Mouse (Mus musculus) urinary bladder, postnatal 10 days (tissue): ENCODE results near the gene Nckap5.

Experiments
- DNase-seq: peaks from one replicate; pipeline ENCODE4 v3.0.0; 2022; ENCODE audit warnings: low spot score

The Nckap5 gene

GRCm38 (mm10) chr1:126360531-126361220 lies 469.9 kb downstream of the Nckap5 start:
- no peak for DNase-seq

- no peak for DNase-seq
Measured at GRCm38 (mm10) chr1:126360111-126360510, 470.5 kb downstream of the Nckap5 start.

DNA sequence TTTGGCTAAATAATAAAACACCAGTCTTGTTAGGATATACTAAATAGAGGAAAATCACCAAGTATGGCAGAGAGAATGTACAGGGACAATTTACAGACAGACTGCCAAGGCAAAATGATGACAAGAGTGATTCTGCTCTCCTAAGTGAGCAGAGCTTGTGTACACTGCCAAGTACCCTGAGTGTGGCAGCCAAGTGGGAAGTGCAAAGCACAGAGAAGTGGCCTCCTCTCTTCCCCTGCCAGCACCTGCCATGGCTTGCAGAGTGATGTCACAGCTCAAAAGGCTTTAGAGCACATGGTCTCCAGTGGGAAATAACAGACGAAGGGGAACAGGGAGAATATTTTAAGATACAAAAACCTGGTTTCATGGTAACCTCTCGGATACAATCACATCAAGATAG lies 488.8 kb downstream of the Nckap5 start:
- DNase-seq, result no peak

DNA sequence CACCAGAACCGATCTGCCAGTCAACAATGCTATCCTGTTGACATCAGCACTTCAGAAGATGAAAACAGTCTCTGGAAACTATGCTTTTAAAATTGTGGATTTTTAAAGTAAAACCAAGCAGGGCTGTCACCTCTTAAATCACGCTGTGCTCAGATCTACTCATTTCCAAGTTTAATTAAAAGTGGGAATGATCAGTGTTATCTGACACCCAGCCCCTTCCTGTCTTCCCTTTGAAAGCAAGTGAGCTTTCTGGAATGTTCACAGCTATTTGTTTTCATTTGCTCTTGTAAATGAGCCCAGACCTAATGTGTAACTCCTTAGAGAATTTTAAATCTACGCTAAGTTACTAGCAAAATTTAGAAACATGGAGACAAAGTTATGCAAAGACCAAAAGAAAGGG lies 491.3 kb downstream of the Nckap5 start:
- no peak for DNase-seq

DNA sequence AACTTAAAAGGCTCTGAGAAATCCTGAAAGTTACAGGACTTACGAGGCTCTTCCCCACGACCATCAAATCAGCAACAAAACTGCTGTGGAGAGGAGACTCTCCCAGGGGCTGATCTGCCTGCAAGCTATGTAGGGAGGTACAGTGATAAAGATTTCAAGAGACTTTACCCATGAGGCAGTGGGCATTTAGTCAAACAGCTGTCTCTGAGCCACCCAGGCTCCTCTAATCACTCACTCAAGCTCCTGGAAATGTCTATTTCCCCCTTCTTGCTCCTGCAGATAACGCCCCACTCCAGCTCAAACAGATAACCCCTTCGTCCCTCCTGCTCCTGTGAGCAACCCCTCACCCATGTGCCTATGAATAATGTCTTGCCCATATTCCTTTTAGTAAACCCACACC lies 496.4 kb downstream of the Nckap5 start:
- DNase-seq, result no peak

GRCm38 (mm10) chr1:126332026-126332425 lies 498.6 kb downstream of the Nckap5 start:
- no peak for DNase-seq

- no peak for DNase-seq
Measured at GRCm38 (mm10) chr1:126320696-126321095, 509.9 kb downstream of the Nckap5 start.

GRCm38 (mm10) chr1:126317874-126318607 lies 512.6 kb downstream of the Nckap5 start:
- no peak for DNase-seq

DNA sequence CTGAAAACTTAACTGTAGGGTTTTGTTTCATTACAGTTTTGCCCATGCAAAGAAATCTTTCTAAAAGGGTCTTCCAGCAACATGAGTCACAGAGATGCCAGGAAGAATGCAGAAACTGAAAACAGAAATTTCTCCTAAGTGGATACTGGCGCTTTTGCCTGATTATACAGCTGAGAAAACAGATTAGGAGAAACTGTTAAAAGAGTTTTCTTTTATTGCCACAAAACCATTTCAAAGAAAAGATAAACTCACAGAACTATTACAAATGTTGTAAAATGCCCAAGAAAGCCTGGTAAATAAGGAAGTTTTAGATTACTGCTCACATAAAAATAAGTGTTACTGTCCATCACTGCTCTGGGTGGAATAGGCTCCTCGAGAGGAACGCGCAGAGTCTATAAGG lies 513.3 kb downstream of the Nckap5 start:
- no peak for DNase-seq

GRCm38 (mm10) chr1:126316866-126317265 lies 513.7 kb downstream of the Nckap5 start:
- DNase-seq, result no peak

DNA sequence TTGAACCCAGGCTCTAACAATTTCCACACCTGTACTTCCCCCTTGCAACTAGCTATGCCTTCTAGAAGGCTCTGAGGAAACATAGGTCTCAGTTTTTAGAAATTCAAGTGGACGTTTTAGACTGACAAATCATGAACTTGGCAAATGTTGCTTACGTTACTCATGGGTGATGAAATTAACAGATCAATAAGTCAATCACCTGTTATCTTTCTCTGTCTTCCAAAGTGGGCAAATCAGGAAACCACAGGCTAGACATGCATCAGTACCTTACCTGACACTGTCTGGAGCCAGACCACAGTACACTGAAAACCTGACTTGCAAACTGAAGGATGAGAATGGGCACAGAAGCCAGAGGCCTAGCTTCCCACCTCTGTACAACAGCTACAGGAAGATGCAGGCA lies 529.5 kb downstream of the Nckap5 start:
- DNase-seq, result no peak

GRCm38 (mm10) chr1:126264931-126265330 lies 565.7 kb downstream of the Nckap5 start:
- DNase-seq, result no peak

DNA sequence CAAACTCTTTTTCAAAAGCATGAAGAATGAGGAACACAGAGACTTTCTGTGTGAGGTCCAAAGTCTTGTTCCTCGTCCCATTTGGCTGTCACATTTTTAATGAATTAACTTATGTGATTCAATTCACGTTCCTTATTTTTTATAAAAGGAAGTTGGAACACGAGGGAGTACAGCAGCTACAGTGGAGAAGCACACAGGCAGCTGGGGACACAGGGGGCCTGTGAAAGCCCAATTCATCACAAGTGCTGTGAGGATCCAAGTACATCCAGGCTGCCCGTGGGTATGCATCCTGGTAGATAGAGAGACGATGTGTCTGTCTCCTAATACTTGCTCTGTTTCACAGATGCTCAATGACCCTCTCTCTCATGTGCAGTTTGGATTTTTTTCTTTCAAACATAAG lies 576.2 kb downstream of the Nckap5 start:
- no peak for DNase-seq

GRCm38 (mm10) chr1:126253934-126254333 lies 576.7 kb downstream of the Nckap5 start:
- no peak for DNase-seq

- DNase-seq, result no peak
Measured at GRCm38 (mm10) chr1:126233196-126233595, 597.4 kb downstream of the Nckap5 start.

DNA sequence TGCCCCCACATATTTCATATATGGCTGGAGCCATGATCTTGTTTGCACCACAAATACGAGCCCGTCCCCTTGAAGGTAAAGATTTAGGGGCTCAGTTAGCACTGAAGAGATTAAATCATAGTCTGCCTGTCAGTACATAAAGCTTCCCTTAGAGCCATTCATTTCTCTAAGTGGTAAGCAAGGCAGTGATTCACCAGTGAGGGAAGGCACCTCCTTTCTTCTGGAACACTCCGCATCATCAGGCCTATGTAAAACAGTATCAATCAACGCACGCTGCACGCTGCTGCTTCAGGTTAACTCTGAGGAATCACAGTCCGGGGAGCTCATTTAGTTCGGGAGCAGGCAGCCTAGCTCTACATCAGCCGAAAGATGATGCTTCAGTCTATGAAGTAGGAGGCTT lies 599.4 kb downstream of the Nckap5 start:
- DNase-seq, result no peak

DNA sequence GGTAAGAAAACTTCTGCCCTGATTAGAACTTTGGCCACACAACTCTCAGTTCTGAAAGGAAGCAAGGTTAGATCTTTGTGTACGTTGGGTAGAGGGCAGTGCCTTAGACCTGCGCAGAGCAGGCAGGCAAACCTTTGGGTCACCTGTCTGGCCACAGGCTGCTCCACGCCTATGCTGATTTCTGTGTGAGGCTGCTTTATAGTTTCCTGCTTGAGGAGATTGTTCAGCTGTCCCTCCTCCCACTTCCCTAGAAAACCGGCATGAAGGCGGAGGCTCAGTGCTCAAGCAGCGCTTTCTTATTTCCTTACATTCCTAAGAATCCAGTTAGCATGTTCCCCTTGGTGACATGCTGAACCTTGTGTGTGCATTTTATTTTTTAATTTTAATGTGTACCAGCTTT lies 620.4 kb downstream of the Nckap5 start:
- no peak for DNase-seq

DNA sequence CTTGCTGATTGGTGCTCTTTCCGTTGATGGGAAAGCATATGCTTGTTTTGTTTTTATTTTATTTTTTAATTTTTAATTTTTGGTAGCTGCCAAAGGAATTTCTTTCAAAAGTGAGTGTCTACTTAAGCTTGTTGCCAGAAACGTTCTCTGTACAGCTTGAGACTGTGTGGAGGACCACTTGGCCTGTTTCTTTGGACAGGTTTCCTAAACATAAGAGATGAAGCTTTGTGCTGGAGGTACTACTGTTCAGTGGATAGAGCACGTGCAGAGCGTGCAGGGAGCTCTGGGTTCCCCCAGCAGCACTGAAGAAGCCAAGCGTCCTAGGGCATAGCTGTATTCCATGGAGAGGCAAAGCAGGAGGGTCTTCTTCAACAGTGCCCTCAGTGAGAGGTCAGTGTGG lies 620.9 kb downstream of the Nckap5 start:
- no peak for DNase-seq

- DNase-seq, result no peak
Measured at GRCm38 (mm10) chr1:126209131-126209530, 621.5 kb downstream of the Nckap5 start.

DNA sequence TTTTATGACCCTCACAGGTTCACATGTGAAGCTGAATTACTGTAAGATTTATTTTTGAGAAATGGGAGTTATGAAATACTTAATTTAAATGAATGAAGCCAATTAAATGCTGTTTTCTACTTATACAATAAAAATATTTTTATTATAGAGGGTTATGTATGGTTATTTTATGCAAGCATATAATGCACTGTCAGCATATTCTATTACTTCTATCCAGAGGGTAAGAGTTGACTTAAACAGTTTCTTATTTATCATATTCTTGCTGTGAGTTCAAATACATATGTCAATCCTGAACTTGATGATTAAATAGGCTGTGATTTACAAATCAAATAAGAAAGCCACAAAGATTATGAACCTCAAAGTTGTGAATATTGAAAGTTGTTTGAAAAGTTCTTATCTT lies 633.7 kb downstream of the Nckap5 start:
- no peak for DNase-seq

- no peak for DNase-seq
Measured at GRCm38 (mm10) chr1:126190353-126190752, 640.2 kb downstream of the Nckap5 start.

- DNase-seq, result no peak
Measured at GRCm38 (mm10) chr1:126183751-126184150, 646.8 kb downstream of the Nckap5 start.

GRCm38 (mm10) chr1:126168579-126168978 lies 662.0 kb downstream of the Nckap5 start:
- no peak for DNase-seq

GRCm38 (mm10) chr1:126168131-126168530 lies 662.5 kb downstream of the Nckap5 start:
- no peak for DNase-seq
